26 mouse cellular contexts compared by ENCODE assay signal in genomic region chr8:70111192-70111795, GRCm38 (mm10). TPM values are rescaled to one million over a fixed set of nuclear protein-coding genes. Genes with fewer than 3 reads are reported as not detected.
DNase-seq lines count a peak whose midpoint lies in the region; ATAC-seq and TF ChIP-seq lines count a peak whose summit lies in the region.
"Had no signal": no experiment of that assay in that cellular context is flagged by ENCODE, and none has a peak within 500 bp of the region (broad histone marks: within the 10 kb centered on the region; RNA-seq: fewer than 3 reads in every experiment).

No protein-coding gene starts in this region.

- no peak for DNase-seq in kidney, adult 9 months
- DNase-seq in testis, postnatal 14 days (ENCODE audit: low spot score) = no peak
- DNase-seq in spleen, postnatal 10 days (ENCODE audit: low spot score in 2 of 2) = no peak
- no peak for DNase-seq in ovary, postnatal 36 days (ENCODE audit: low spot score)
- DNase-seq: adrenal gland, postnatal 36 days; cerebellum, adult 11-12 months; cerebellum, postnatal 36 days; gastrocnemius, postnatal 10 days; heart, adult 11 months; heart, postnatal 14 days; left cerebral cortex, postnatal 4 days; lung, embryonic 14.5 days; lung, postnatal 4 days; right cerebral cortex, postnatal 25 days; thymus, postnatal 25 days had no signal

- no peak overlapping the region for H3K27ac ChIP-seq in kidney, embryonic 15.5 days
- no peak overlapping the region for H3K27ac ChIP-seq in testis, adult 2 months (ENCODE audit: control insufficient read depth, insufficient read depth, low read depth, low read length)
- H3K27ac ChIP-seq in forebrain, embryonic 16.5 days (ENCODE audit: low read length) = no peak overlapping the region
- H3K27ac ChIP-seq: liver, embryonic 12.5 days; midbrain, embryonic 12.5 days had no signal

- TF ChIP-seq CTCF in testis, adult 2 months (IDR thresholded peaks at IDR 0.05; ENCODE audit: control insufficient read depth, insufficient read depth, insufficient replicate concordance, low read depth, low read length) = no peak

- peaks cover 82% of the 10 kb centered on the region for H3K27me3 ChIP-seq in kidney, embryonic 15.5 days
- H3K27me3 ChIP-seq in testis, adult 2 months (ENCODE audit: control insufficient read depth, insufficient read depth, low read length) = no peaks in the 10 kb centered on the region; the same call in 1 of the 2 replicates
- H3K27me3 ChIP-seq in forebrain, embryonic 16.5 days (replicated peaks; ENCODE audit: control insufficient read depth, insufficient read depth, low read length) = no peaks in the 10 kb centered on the region

- 0 out of 2 replicates have a peak overlapping the region, but pooled peaks have one; percentile 16 for H3K4me2 ChIP-seq in kidney, embryonic 15.5 days
- H3K4me2 ChIP-seq in forebrain, embryonic 16.5 days (ENCODE audit: low read length) = no peak overlapping the region
- H3K4me2 ChIP-seq: heart, embryonic 12.5 days; liver, embryonic 12.5 days; lung, embryonic 14.5 days; midbrain, embryonic 12.5 days had no signal

- peak overlapping the region; percentile 8 for H3K4me3 ChIP-seq in kidney, embryonic 15.5 days (replicated peaks)
- H3K4me3 ChIP-seq in testis, adult 2 months (ENCODE audit: control insufficient read depth, low read depth, low read length) = peak overlapping the region; percentile 83
- H3K4me3 ChIP-seq in forebrain, embryonic 16.5 days (replicated peaks; ENCODE audit: low read length) = no peak overlapping the region
- H3K4me3 ChIP-seq: erythroblast, embryonic 14.5 days; heart, embryonic 12.5 days; liver, embryonic 12.5 days; midbrain, embryonic 12.5 days had no signal

- WGBS in kidney, embryonic 15.5 days = 46% methylated on average over 23 of the region's 23 CpGs
- WGBS in forebrain, embryonic 16.5 days = 65% methylated on average over 23 of the region's 23 CpGs

- H3K4me1 ChIP-seq in kidney, embryonic 15.5 days = peaks cover 12% of the 10 kb centered on the region
- H3K4me1 ChIP-seq in testis, adult 2 months (ENCODE audit: control insufficient read depth, insufficient read depth, low read length) = peaks cover 13% of the 10 kb centered on the region
- peaks cover 32% of the 10 kb centered on the region for H3K4me1 ChIP-seq in forebrain, embryonic 16.5 days (replicated peaks; ENCODE audit: control insufficient read depth, insufficient read depth, low read length)
- H3K4me1 ChIP-seq: heart, embryonic 12.5 days; liver, embryonic 12.5 days had no signal

- no peak for ATAC-seq in kidney, embryonic 15.5 days (replicated peaks; ENCODE audit: low FRiP score)
- ATAC-seq in forebrain, embryonic 16.5 days = 0 out of 2 replicates have a peak, but pooled peaks have one; percentile 9
- ATAC-seq: hindbrain, embryonic 16.5 days; intestine, embryonic 16.5 days; liver, embryonic 12.5 days had no signal

- no peaks in the 10 kb centered on the region for H3K9me3 ChIP-seq in kidney, embryonic 15.5 days (replicated peaks)
- H3K9me3 ChIP-seq in forebrain, embryonic 16.5 days (ENCODE audit: control insufficient read depth, low read length) = no peaks in the 10 kb centered on the region
- H3K9me3 ChIP-seq: heart, embryonic 12.5 days; liver, embryonic 12.5 days; midbrain, embryonic 12.5 days had no signal

- no peak overlapping the region for H3K9ac ChIP-seq in kidney, embryonic 15.5 days
- no peak overlapping the region for H3K9ac ChIP-seq in forebrain, embryonic 16.5 days (replicated peaks; ENCODE audit: low read depth, low read length)
- H3K9ac ChIP-seq: heart, embryonic 12.5 days; liver, embryonic 12.5 days; lung, embryonic 14.5 days; midbrain, embryonic 12.5 days had no signal

- no peaks in the 10 kb centered on the region for H3K36me3 ChIP-seq in kidney, embryonic 15.5 days
- no peaks in the 10 kb centered on the region for H3K36me3 ChIP-seq in testis, adult 2 months (ENCODE audit: control insufficient read depth, insufficient read depth, low read length)
- H3K36me3 ChIP-seq in forebrain, embryonic 16.5 days (ENCODE audit: control insufficient read depth, insufficient read depth) = peaks cover 69% of the 10 kb centered on the region
- H3K36me3 ChIP-seq: heart, embryonic 12.5 days; liver, embryonic 12.5 days had no signal

- peak; percentile 41; the same call in 1 of the 2 replicates for TF ChIP-seq POLR2A in testis, adult 2 months (IDR thresholded peaks at IDR 0.05; ENCODE audit: control insufficient read depth, low read depth, low read length)

RNA-seq across cellular contexts. Expression of gene Ncan, which starts 9.4 kb away (rescaled TPM):
- 0.32 and 0.64 TPM in 2 replicates for polyA plus RNA-seq in kidney, embryonic 15.5 days (2015; fragmentation: Nextera tagmentation; extraction: Ambion mirVana)
- polyA plus RNA-seq in testis, adult 2 months (2012; rRNA removed) = 7.3 and 8.9 TPM in 2 replicates
- 145 and 166 TPM in 2 replicates for polyA plus RNA-seq in forebrain, embryonic 16.5 days (2015; fragmentation: Nextera tagmentation; extraction: Ambion mirVana)
- polyA plus RNA-seq: C2C12; erythroblast, embryonic 14.5 days; liver, embryonic 12.5 days had no signal

RNA-seq across cellular contexts. Expression of gene Nr2c2ap, which starts 19.8 kb away (rescaled TPM):
- polyA plus RNA-seq in kidney, embryonic 15.5 days (2015; fragmentation: Nextera tagmentation; extraction: Ambion mirVana) = 31.4 and 34.8 TPM in 2 replicates
- 3.8 and 4.8 TPM in 2 replicates for polyA plus RNA-seq in testis, adult 2 months (2012; rRNA removed)
- 44.0 and 44.8 TPM in 2 replicates for polyA plus RNA-seq in forebrain, embryonic 16.5 days (2015; fragmentation: Nextera tagmentation; extraction: Ambion mirVana)

RNA-seq across cellular contexts. Expression of gene Rfxank, which starts 27.7 kb away (rescaled TPM):
- polyA plus RNA-seq in kidney, embryonic 15.5 days (2015; fragmentation: Nextera tagmentation; extraction: Ambion mirVana) = 18.3 and 22.7 TPM in 2 replicates
- 19.1 TPM in 2 replicates for polyA plus RNA-seq in testis, adult 2 months (2012; rRNA removed)
- 10.5 and 14.4 TPM in 2 replicates for polyA plus RNA-seq in forebrain, embryonic 16.5 days (2015; fragmentation: Nextera tagmentation; extraction: Ambion mirVana)

RNA-seq across cellular contexts. Expression of gene Borcs8, which starts 28.0 kb away (rescaled TPM):
- polyA plus RNA-seq in kidney, embryonic 15.5 days (2015; fragmentation: Nextera tagmentation; extraction: Ambion mirVana) = 45.0 and 47.8 TPM in 2 replicates
- 104 and 117 TPM in 2 replicates for polyA plus RNA-seq in testis, adult 2 months (2012; rRNA removed)
- polyA plus RNA-seq in forebrain, embryonic 16.5 days (2015; fragmentation: Nextera tagmentation; extraction: Ambion mirVana) = 48.1 and 60.0 TPM in 2 replicates

RNA-seq across cellular contexts. Expression of gene Hapln4, which starts 28.0 kb away (rescaled TPM):
- polyA plus RNA-seq in kidney, embryonic 15.5 days (2015; fragmentation: Nextera tagmentation; extraction: Ambion mirVana) = 0.35 TPM in 1 of 2 replicates, not detected in the other
- polyA plus RNA-seq in testis, adult 2 months (2012; rRNA removed) = 0.23 and 0.31 TPM in 2 replicates
- polyA plus RNA-seq in forebrain, embryonic 16.5 days (2015; fragmentation: Nextera tagmentation; extraction: Ambion mirVana) = 0.25 and 0.63 TPM in 2 replicates
- polyA plus RNA-seq: erythroblast, embryonic 14.5 days; kidney, embryonic 16.5 days had no signal

Comparison
In these comparisons a context has a peak if more than half of its experiments do, and no peak if none do; other contexts are left out.
1. RNA of gene Ncan, which starts 9.4 kb away (polyA plus RNA-seq): 145 to 166 TPM in forebrain, embryonic 16.5 days; 7.3 to 8.9 TPM in testis, adult 2 months and 0.32 to 0.64 TPM in kidney, embryonic 15.5 days; every median in the first group is over 10 times any median in the second.